Mouse (Mus musculus): ENCODE measurements around the gene Ei24. TPM values are rescaled to one million over a fixed set of nuclear protein-coding genes. Genes with fewer than 3 reads are reported as not detected.

Gene Ei24
- polyA plus RNA-seq (2012; ENCODE audit: low replicate concordance), result 27.6 and 34.8 TPM in 2 replicates

DNA sequence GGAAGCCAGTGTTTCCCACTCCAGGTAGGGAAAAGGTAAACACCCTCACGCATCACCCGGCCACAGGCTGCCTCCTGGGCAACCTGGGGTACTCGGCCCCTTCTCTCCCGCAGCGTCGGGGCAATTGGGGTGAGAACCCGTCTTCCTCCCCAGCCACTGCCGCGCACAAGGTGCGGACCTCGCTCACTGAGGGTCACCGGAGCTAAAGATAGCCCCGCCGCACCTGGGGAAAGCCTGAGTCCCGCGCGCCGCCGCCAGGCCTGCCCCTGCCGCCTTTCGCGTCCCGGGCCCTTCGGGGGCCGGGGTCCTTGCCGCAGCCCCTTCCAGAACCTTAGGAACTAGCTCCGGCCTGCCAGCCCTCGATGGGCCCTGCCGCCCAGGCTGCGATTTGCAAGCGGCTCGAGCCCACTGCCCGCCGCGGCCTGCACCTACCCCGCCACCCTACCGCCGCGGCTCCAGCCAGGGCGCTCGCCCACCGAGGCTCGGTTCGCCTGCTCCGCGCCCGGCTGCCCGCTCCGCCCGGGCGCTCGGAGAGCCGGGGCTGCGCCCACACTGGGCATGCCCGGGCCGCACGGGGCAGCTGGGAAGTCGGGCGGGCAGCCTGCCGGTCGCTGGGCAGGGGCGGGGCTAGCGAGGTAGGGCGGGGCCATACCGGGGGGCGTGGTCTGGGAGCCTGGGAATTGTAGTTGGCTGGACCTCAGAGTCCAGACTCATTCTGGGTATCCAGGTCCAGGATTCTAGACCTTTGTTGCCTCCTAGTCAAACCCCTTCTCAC lies at the start of gene Ei24:
Ei24 (minus strand) TSS at position 613 of the 775 bp plus-strand sequence.

DNA sequence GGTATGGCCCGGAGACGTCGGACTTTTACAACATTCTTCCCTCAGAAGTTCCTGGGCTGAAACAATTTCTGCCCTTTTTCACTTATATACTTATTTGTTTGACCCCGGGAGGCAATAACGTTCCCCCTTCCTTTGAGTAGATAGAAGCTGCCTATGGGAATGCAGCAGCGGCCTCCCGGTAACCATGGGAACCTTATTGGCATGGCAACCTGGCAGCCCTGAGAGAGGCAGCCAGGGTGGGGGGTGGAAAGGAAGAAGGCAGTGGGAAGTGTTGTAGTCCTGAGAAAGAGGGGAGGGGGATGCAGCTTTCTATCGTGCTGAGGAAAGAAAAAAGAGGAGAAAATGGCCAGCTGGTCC lies 24.4 kb upstream of the Ei24 start, which contains the start of gene Fez1:
Fez1 (plus strand) TSS at position 221 of the 357 bp plus-strand sequence.

DNA sequence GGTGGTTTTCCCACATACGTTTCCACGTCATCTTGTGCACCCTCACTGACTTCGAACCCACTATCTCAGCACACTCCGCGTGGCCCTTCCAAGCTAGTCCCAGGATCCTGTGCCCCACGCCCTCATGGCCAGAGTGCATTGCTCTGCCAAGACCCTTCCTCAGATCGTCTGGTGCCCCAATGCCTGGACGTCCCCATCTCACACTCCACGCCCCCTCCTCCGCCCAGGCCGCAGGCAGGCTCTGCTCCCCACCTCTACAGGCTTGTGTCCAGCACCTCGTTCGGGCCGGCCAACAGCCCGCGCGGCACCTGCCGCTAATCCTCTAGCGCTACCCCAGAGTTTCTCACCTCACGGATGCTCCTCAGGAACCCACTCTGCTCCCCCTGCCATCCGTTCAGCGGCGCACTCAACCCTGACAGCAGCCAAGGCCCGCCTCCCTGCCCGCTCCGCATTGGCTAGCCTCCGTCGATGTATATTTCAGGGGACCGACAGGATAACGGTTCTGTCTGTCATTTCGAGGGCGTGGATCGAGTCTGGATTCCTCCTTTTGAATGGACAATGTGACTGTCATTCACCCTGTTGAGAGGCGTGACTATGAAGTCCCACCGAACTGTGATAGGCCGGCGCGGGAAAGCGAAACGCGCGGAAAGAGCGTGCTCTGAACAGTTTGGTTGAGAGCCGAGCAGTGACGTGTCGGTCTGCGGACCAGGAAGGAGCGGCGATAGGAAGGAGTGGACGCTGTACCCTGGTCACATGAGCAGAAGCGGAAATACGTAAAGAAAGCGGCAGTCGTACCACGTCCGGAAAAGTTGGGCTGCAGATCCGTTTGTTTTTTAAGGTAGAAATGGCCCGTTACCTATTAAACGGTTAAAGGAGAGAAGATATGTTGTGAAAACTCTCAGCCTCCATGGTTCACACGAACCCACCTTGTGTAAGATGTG lies 29.7 kb downstream of the Ei24 start, which contains the start of gene Stt3a:
Stt3a (minus strand) TSS at position 477 of the 941 bp plus-strand sequence.

Other genes with a start within 250 kb of the Ei24 start
- gene Gm17689, start 214.8 kb downstream of the Ei24 start, polyA plus RNA-seq (2012; ENCODE audit: low replicate concordance), result not detected in 2 replicates
- not detected in 2 replicates for gene A630095E13Rik, start 154.0 kb downstream of the Ei24 start, polyA plus RNA-seq (2012; ENCODE audit: low replicate concordance)
- gene Acrv1, start 104.2 kb downstream of the Ei24 start, polyA plus RNA-seq (2012; ENCODE audit: low replicate concordance), result not detected in 2 replicates
- gene Chek1, start 70.3 kb downstream of the Ei24 start, polyA plus RNA-seq (2012; ENCODE audit: low replicate concordance), result 0.25 and 0.39 TPM in 2 replicates
- gene Stt3a, start 29.7 kb downstream of the Ei24 start, polyA plus RNA-seq (2012; ENCODE audit: low replicate concordance), result 1.2 and 8.7 TPM in 2 replicates
- gene Fez1, start 24.5 kb upstream of the Ei24 start, polyA plus RNA-seq (2012; ENCODE audit: low replicate concordance), result not detected in 2 replicates